Mouse (Mus musculus) C2C12 (cell line): Measurements from ENCODE around the gene Crip2. TPM values are rescaled to one million over a fixed set of nuclear protein-coding genes. Genes with fewer than 3 reads are reported as not detected.

Experiments used
- H3K27me3 ChIP-seq: one replicate; pipeline ENCODE4 v1.6.1; 2011; ENCODE audit not compliant: control insufficient read depth, insufficient read depth, insufficient read length
- H3K36me3 ChIP-seq: one replicate; pipeline ENCODE4 v1.6.1; 2011; ENCODE audit not compliant: control insufficient read depth, insufficient read depth
- H3K4me3 ChIP-seq: one replicate; pipeline ENCODE4 v1.5.1; 2011; ENCODE audit warnings: mild to moderate bottlenecking, control low read depth; ENCODE audit not compliant: poor library complexity, insufficient read depth, severe bottlenecking
- H3K79me2 ChIP-seq: one replicate; pipeline ENCODE4 v1.6.1; 2011; ENCODE audit not compliant: control insufficient read depth, insufficient read depth
- H3K79me3 ChIP-seq: one replicate; pipeline ENCODE4 v1.6.1; 2011; ENCODE audit warnings: low read depth, control low read depth
- H3ac ChIP-seq: one replicate; pipeline ENCODE3; 2011; ENCODE audit warnings: low read depth; ENCODE audit not compliant: control insufficient read depth, insufficient read length
- CEBPB ChIP-seq: IDR thresholded peaks from one replicate; pipeline ENCODE4 v1.6.1; 2011; ENCODE audit warnings: low read depth, mild to moderate bottlenecking, control low read depth, moderate library complexity
- CTCF ChIP-seq: IDR thresholded peaks from one replicate; pipeline ENCODE4 v1.5.1; 2011; ENCODE audit not compliant: control insufficient read depth, insufficient read depth, insufficient read length
- FOSL1 ChIP-seq: IDR thresholded peaks from one replicate; pipeline ENCODE4 v1.8.0; 2011; ENCODE audit warnings: mild to moderate bottlenecking, low read length; ENCODE audit not compliant: poor library complexity, insufficient read depth, severe bottlenecking
- MAX ChIP-seq: IDR thresholded peaks from one replicate; pipeline ENCODE4 v1.6.1; 2011; ENCODE audit warnings: mild to moderate bottlenecking, control low read depth
- MYOD1 ChIP-seq: IDR thresholded peaks from one replicate; pipeline ENCODE4 v1.6.1; 2011; ENCODE audit warnings: low read depth; ENCODE audit not compliant: control insufficient read depth, insufficient read length
- MYOG ChIP-seq: IDR thresholded peaks from one replicate; pipeline ENCODE4 v1.6.1; 2011; ENCODE audit not compliant: control insufficient read depth, insufficient read length; ENCODE audit errors: extremely low read depth
- USF1 ChIP-seq: IDR thresholded peaks from one replicate; pipeline ENCODE4 v1.6.1; 2011; ENCODE audit warnings: low read depth, mild to moderate bottlenecking, control low read depth, moderate library complexity
- long read RNA-seq, 2 experiments: library from polyadenylated mRNA; unstranded; transcript quantifications; one replicate each; pipeline ENCODE4 v2.0.0; 2019 to 2020
- polyA plus RNA-seq: library from polyadenylated mRNA; unstranded; fragments of >200 nt; fragmentation: generic; extraction: Trizol; gene quantifications from one replicate; pipeline ENCODE4 v1.2.1, GENCODE M21; 2012; ENCODE audit warnings: missing spikeins

Crip2 gene
- 775 TPM for polyA plus RNA-seq
- long read RNA-seq, experiment 1, transcript Crip2-201 (7 exons, 1,439 nt), result major isoform, 1,111 of 1,246 reads
- long read RNA-seq, experiment 1, transcript Crip2-203 (6 exons, 647 nt), result minor isoform, 33 of 1,246 reads
- long read RNA-seq, experiment 1, partial matches to known transcripts, result 69 of 1,246 reads
- long read RNA-seq, experiment 1, other reads (novel, unspliced or antisense), result 29 of 1,246 reads
- long read RNA-seq, experiment 2, transcript Crip2-203 (6 exons, 647 nt), result minor isoform, 11 of 776 reads
- long read RNA-seq, experiment 2, transcript Crip2-201 (7 exons, 1,439 nt), result major isoform, 732 of 776 reads
- long read RNA-seq, experiment 2, partial matches to known transcripts, result 1 of 776 reads
- long read RNA-seq, experiment 2, other reads (novel, unspliced or antisense), result 28 of 776 reads

DNA sequence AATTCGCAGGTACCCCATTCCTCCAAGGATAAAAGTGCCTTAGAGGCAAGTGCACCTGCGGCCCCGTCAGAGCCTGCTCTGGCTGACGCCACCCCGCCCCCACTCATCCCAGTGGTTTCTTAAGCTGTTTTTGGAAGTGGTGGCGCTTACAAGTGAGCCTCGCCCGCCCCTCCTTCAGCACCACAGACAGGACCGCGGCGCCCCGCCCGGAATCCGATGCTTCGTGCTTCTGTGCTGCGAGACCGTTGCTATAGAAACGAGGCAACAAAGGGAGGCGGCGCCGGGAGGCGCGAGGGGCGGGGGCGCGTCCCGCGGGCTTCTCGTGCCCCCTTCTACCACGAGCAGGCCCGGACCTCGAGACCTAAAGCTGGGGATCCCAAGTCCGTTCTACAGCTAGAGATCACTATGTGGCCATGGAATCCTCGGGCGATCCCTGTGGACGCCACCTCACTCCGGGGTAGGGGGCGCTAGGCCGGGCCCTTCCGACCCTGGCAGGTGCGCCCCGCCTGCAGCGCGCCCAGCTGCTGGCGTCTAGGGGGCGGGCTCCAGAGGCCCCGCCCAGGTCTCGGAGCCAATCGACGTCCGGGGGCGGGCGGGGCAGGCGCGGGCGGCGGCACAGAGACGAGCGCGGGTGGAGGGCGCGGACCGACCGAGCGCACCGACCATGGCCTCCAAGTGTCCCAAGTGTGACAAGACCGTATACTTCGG, at the start of gene Crip2:
TSS of gene Crip2 (plus strand) at position 329 of the 708 bp plus-strand sequence.
- H3K79me3 ChIP-seq, result peaks cover 38% of the 10 kb centered on the region
- peak; percentile 44 for TF ChIP-seq MYOD1
- TF ChIP-seq MAX, result peak; percentile 62
- TF ChIP-seq CTCF, result no peak
- TF ChIP-seq MYOG, result no peak
- TF ChIP-seq FOSL1, result no peak
- TF ChIP-seq CEBPB, result no peak
- no peak for TF ChIP-seq USF1
- H3K27me3 ChIP-seq, result no peaks in the 10 kb centered on the region
- H3K36me3 ChIP-seq, result peaks cover 55% of the 10 kb centered on the region
- H3K79me2 ChIP-seq, result peaks cover 48% of the 10 kb centered on the region
- peak within 1 kb of the TSS; percentile 59 for H3ac ChIP-seq
- peak within 1 kb of the TSS; percentile 97 for H3K4me3 ChIP-seq

- peaks cover 6% of the 10 kb centered on the region for H3K36me3 ChIP-seq
- no peak overlapping the region for H3K4me3 ChIP-seq
- TF ChIP-seq MAX (no peak), CEBPB (no peak), MYOG (no peak), USF1 (no peak), MYOD1 (no peak)
- H3K79me2 ChIP-seq, result peaks cover 47% of the 10 kb centered on the region
- H3K27me3 ChIP-seq, result no peaks in the 10 kb centered on the region
- H3ac ChIP-seq, result no peak overlapping the region
- H3K79me3 ChIP-seq, result peaks cover 34% of the 10 kb centered on the region
Observed at GRCm38 (mm10) chr12:113097040-113097439, 43.0 kb upstream of the Crip2 start.

DNA sequence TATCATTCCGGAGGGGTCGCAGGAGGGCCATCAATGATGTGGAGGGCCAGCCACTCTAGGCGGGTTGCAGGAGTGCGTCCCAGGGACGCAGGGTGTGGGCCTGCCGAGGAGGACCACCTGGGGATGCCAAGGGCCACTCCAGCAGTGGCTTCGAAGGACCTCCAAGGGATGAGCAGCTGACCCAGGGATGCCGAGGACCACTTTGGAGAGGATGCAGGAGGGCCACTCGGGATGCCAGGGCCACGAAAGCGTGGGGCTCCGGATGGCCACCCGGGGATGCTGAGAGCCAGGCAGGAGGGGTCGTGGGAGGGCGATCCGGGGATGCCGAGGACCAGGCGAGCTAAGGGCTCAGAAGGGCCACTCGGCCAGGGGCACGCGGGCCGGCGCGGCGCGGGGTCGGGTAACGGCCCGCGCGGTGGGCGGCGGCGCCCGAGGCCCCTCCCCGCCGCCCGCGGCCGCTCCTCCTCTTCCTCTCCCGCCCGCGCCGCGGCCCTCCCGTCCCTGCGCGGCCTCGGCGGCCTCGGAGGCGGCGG, 42.2 kb upstream of the Crip2 start, which contains the start of gene Mta1:
TSS of gene Mta1 (plus strand) at position 530 of the 533 bp plus-strand sequence.
- Histone ChIP-seq H3ac (peak within 1 kb of the TSS; percentile 97), H3K36me3 (peaks cover 6% of the 10 kb centered on the region), H3K27me3 (no peaks in the 10 kb centered on the region), H3K79me2 (peaks cover 54% of the 10 kb centered on the region), H3K79me3 (peaks cover 42% of the 10 kb centered on the region), H3K4me3 (peak within 1 kb of the TSS; percentile 71)
- no peak for TF ChIP-seq USF1
- no peak for TF ChIP-seq FOSL1
- no peak for TF ChIP-seq MAX

DNA sequence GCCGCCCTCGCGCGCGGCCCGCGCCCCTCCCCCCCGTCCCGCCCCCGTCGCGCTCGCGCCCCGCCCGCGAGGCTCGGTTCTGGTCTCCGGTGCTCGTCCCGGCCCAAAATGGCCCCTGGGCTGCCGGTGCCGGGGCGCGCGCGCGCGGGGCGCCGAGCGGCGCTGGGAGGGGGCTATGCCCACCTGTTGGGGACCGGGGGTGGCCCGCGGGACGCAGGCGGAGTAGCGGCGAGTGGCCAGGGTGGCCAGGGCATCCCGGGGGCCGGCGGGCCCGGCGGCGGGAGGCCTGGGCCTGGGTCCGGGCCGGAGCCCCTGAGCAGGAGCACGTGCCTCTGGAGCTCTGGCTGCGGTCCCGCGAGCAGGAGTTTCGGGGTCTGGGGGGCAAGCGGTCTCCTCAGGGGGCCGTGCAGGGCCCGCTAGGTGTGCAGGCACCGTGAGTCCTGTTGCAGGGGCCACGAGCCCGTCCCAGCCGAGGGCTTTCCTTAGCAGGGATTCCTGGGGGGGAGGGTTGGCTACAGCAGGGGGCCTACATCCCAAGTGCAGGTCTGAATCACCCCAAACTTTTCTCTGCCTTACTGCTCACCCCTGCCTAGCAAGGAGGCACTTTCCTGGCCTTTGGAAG, 41.4 kb upstream of the Crip2 start:
- Histone ChIP-seq H3K79me3 (peaks cover 50% of the 10 kb centered on the region), H3K36me3 (peaks cover 6% of the 10 kb centered on the region), H3K27me3 (no peaks in the 10 kb centered on the region), H3K4me3 (peak overlapping the region; percentile 71), H3ac (peak overlapping the region; percentile 97), H3K79me2 (peaks cover 63% of the 10 kb centered on the region)
- TF ChIP-seq FOSL1 (no peak), CTCF (no peak), MYOD1 (no peak), MAX (no peak), USF1 (no peak), MYOG (no peak), CEBPB (no peak)

DNA sequence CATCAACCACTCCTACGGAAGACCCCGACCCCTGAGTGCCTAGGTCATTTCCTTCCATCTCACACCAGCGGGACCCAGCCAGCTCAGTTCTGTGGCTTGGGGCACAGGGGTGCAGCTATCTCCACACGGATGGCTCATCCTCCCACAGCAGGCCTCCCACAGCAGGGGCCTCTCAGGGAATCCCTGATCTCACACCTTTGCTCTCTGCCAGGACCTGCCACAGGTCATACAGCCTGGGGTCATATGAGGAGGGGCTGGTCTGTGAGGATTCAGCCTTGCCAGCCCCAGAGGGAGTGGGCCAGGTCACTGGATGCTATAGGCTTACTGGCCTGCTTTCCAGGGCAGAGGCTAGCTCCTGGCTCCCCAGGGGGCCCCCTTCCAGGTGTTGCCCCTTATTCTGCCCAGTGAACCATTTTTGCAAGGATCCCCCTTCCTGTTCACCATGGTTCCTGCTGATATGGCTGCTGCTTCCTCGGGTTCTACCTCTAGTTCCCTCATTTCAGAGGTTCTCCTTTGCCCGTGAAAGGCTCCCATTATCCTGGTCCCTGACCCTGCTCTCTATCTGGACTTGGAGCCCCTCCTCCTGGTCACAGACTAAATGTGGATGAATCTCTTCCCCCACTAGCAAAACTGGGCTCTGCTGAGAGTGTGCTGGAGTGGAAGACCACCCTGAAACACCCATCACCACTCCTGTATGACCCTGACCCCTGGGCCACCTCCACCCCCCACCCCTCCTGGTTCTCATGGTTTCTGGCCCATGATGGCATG, 40.4 kb upstream of the Crip2 start:
- Histone ChIP-seq H3K27me3 (no peaks in the 10 kb centered on the region), H3ac (peak overlapping the region; percentile 97), H3K79me3 (peaks cover 60% of the 10 kb centered on the region), H3K4me3 (peak overlapping the region; percentile 71), H3K36me3 (peaks cover 6% of the 10 kb centered on the region), H3K79me2 (peaks cover 73% of the 10 kb centered on the region)
- no peak for TF ChIP-seq MYOD1
- no peak for TF ChIP-seq USF1
- TF ChIP-seq FOSL1, result no peak
- TF ChIP-seq MAX, result no peak
- no peak for TF ChIP-seq MYOG
- TF ChIP-seq CTCF, result no peak
- TF ChIP-seq CEBPB, result no peak
